Mouse (Mus musculus) MEL (cell line): ENCODE results near the gene Dnah6. TPM values are rescaled to one million over a fixed set of nuclear protein-coding genes. Genes with fewer than 3 reads are reported as not detected.

Source experiments
- DNase-seq: peaks from one replicate; pipeline ENCODE4 v3.0.0; 2011; ENCODE audit warnings: low read depth, low spot score
- H3K27ac ChIP-seq: 2 replicates; pipeline ENCODE4 v1.5.1; 2012; ENCODE audit warnings: low read depth, mild to moderate bottlenecking, control low read depth, low read length, moderate library complexity; ENCODE audit not compliant: control insufficient read depth
- H3K27me3 ChIP-seq, 2 experiments: fragments of 150-350 bp in 1 of 2; sonication (generic) in 1 of 2; 2 replicates each; pipeline ENCODE4 v1.6.1; 2012; ENCODE audit warnings: low read length in 2 of 2, mild to moderate bottlenecking in 2 of 2, improper control_type of control experiment in 1 of 2, moderate library complexity in 1 of 2; ENCODE audit not compliant: insufficient read depth in 2 of 2, control insufficient read depth in 1 of 2
- H3K36me3 ChIP-seq, 2 experiments: 2 replicates each; pipeline ENCODE4 v1.6.1; 2012 to 2014; ENCODE audit warnings: low read length in 2 of 2, improper control_type of control experiment in 1 of 2, inconsistent platforms in 1 of 2, mild to moderate bottlenecking in 1 of 2; ENCODE audit not compliant: insufficient read depth in 2 of 2, control insufficient read depth in 1 of 2
- H3K4me1 ChIP-seq, 2 experiments: fragments of 150-350 bp in 1 of 2; sonication (generic) in 1 of 2; 2 replicates each; pipeline ENCODE4 v1.6.1; 2012; ENCODE audit warnings: low read length in 2 of 2, improper control_type of control experiment in 1 of 2, mild to moderate bottlenecking in 1 of 2; ENCODE audit not compliant: insufficient read depth in 2 of 2, control insufficient read depth in 1 of 2
- H3K4me3 ChIP-seq, 2 experiments: fragments of 150-350 bp in 1 of 2; sonication (generic) in 1 of 2; 2 replicates each; pipeline ENCODE4 v1.5.1; 2012; ENCODE audit warnings: low read depth in 2 of 2, low read length in 2 of 2, mild to moderate bottlenecking in 2 of 2, moderate library complexity in 2 of 2, control low read depth in 1 of 2, improper control_type of control experiment in 1 of 2; ENCODE audit not compliant: control insufficient read depth in 1 of 2, insufficient read depth in 1 of 2
- H3K79me2 ChIP-seq: 2 replicates; pipeline ENCODE4 v1.6.1; 2012; ENCODE audit warnings: mild to moderate bottlenecking, low read length, moderate library complexity; ENCODE audit not compliant: control insufficient read depth, poor library complexity, insufficient read depth
- H3K9ac ChIP-seq: 2 replicates; pipeline ENCODE4 v1.6.1; 2012; ENCODE audit warnings: low read depth, mild to moderate bottlenecking, control low read depth, low read length, moderate library complexity; ENCODE audit not compliant: control insufficient read depth, poor library complexity, severe bottlenecking
- H3K9me3 ChIP-seq: fragments of 150-350 bp; sonication (generic); replicated peaks from 2 replicates; pipeline ENCODE4 v1.6.1; 2012; ENCODE audit warnings: mild to moderate bottlenecking, low read length, improper control_type of control experiment, moderate library complexity; ENCODE audit not compliant: insufficient read depth
- CHD1 ChIP-seq: IDR thresholded peaks from 2 replicates; pipeline ENCODE4 v1.6.1; 2012; ENCODE audit warnings: low read depth, mild to moderate bottlenecking, inconsistent platforms, low read length, improper control_type of control experiment
- CHD2 ChIP-seq: IDR thresholded peaks from 2 replicates; pipeline ENCODE4 v1.6.1; 2011; ENCODE audit warnings: low read length, improper control_type of control experiment
- ELF1 ChIP-seq: IDR thresholded peaks from 2 replicates; pipeline ENCODE4 v1.6.1; 2014; ENCODE audit warnings: low read depth, mild to moderate bottlenecking, inconsistent platforms, low read length, improper control_type of control experiment, moderate library complexity
- ETS1 ChIP-seq: IDR thresholded peaks from 2 replicates; pipeline ENCODE4 v1.6.1; 2012; ENCODE audit warnings: low read depth, mild to moderate bottlenecking, inconsistent platforms, low read length, improper control_type of control experiment, moderate library complexity
- GABPA ChIP-seq: IDR thresholded peaks from 2 replicates; pipeline ENCODE4 v1.6.1; 2012; ENCODE audit warnings: low read depth, mild to moderate bottlenecking, inconsistent platforms, low read length, improper control_type of control experiment, moderate library complexity
- HCFC1 ChIP-seq: IDR thresholded peaks from 2 replicates; pipeline ENCODE4 v1.6.1; 2012; ENCODE audit warnings: low read depth, mild to moderate bottlenecking, inconsistent platforms, low read length, improper control_type of control experiment, moderate library complexity
- KAT2A ChIP-seq: conservative IDR thresholded peaks from 2 replicates; pipeline ENCODE4 v1.6.1; 2012; ENCODE audit warnings: low read depth, low read length, improper control_type of control experiment, inconsistent platforms
- MAX ChIP-seq: IDR thresholded peaks from 2 replicates; pipeline ENCODE4 v1.6.1; 2011; ENCODE audit warnings: low read length, improper control_type of control experiment
- MEF2A ChIP-seq: IDR thresholded peaks from 2 replicates; pipeline ENCODE4 v1.6.1; 2014; ENCODE audit warnings: low read depth, mild to moderate bottlenecking, inconsistent platforms, low read length, improper control_type of control experiment; ENCODE audit not compliant: poor library complexity, insufficient replicate concordance, severe bottlenecking; ENCODE audit errors: extremely low read depth
- MXI1 ChIP-seq: IDR thresholded peaks from 2 replicates; pipeline ENCODE4 v1.6.1; 2011; ENCODE audit warnings: mild to moderate bottlenecking, low read depth, low read length, improper control_type of control experiment
- POLR2A ChIP-seq, 2 experiments: IDR thresholded peaks; 2 replicates each; pipeline ENCODE4 v1.6.1; 2011 to 2012; ENCODE audit warnings: low read length in 2 of 2, mild to moderate bottlenecking in 2 of 2, control low read depth in 1 of 2, improper control_type of control experiment in 1 of 2, low read depth in 1 of 2, moderate library complexity in 1 of 2; ENCODE audit not compliant: control insufficient read depth in 1 of 2, insufficient read depth in 1 of 2, poor library complexity in 1 of 2
- POLR2AphosphoS2 ChIP-seq: IDR thresholded peaks from 2 replicates; pipeline ENCODE4 v1.6.1; 2011; ENCODE audit warnings: low read length, improper control_type of control experiment
- RAD21 ChIP-seq: IDR thresholded peaks from 2 replicates; pipeline ENCODE4 v1.6.1; 2011; ENCODE audit warnings: mild to moderate bottlenecking, low read depth, low read length, improper control_type of control experiment
- RCOR1 ChIP-seq: IDR thresholded peaks from 2 replicates; pipeline ENCODE4 v1.6.1; 2012; ENCODE audit warnings: low read depth, mild to moderate bottlenecking, inconsistent platforms, low read length, improper control_type of control experiment
- TAL1 ChIP-seq: IDR thresholded peaks from 2 replicates; pipeline ENCODE4 v1.6.1; 2012; ENCODE audit warnings: mild to moderate bottlenecking, inconsistent platforms, low read length, moderate library complexity, mixed read lengths
- TBP ChIP-seq: IDR thresholded peaks from 2 replicates; pipeline ENCODE4 v1.8.0; 2011; ENCODE audit warnings: low read depth, low read length, improper control_type of control experiment
- UBTF ChIP-seq: IDR thresholded peaks from 2 replicates; pipeline ENCODE4 v1.6.1; 2012; ENCODE audit warnings: low read depth, mild to moderate bottlenecking, inconsistent platforms, low read length, improper control_type of control experiment, moderate library complexity, borderline replicate concordance; ENCODE audit not compliant: insufficient read depth
- USF2 ChIP-seq, 2 experiments: IDR thresholded peaks; 2 replicates each; pipeline ENCODE4 v1.6.1; 2011 to 2012; ENCODE audit warnings: improper control_type of control experiment in 2 of 2, low read length in 2 of 2, borderline replicate concordance in 1 of 2, inconsistent platforms in 1 of 2, low read depth in 1 of 2, mild to moderate bottlenecking in 1 of 2; ENCODE audit not compliant: insufficient read depth in 1 of 2
- ZKSCAN1 ChIP-seq: IDR thresholded peaks from 2 replicates; pipeline ENCODE4 v1.6.1; 2012; ENCODE audit warnings: low read depth, mild to moderate bottlenecking, inconsistent platforms, low read length, improper control_type of control experiment, moderate library complexity
- ZMIZ1 ChIP-seq: IDR thresholded peaks from 2 replicates; pipeline ENCODE4 v1.6.1; 2012; ENCODE audit warnings: low read depth, mild to moderate bottlenecking, inconsistent platforms, low read length, improper control_type of control experiment, moderate library complexity
- ZNF384 ChIP-seq: IDR thresholded peaks from 2 replicates; pipeline ENCODE4 v1.6.1; 2012; ENCODE audit warnings: low read depth, mild to moderate bottlenecking, inconsistent platforms, low read length, improper control_type of control experiment
- polyA plus RNA-seq, 2 experiments: library from polyadenylated mRNA; stranded (reverse) in 1 of 2; unstranded in 1 of 2; fragments of >175 nt in 1 of 2; fragments of >200 nt in 1 of 2; gene quantifications; 2 replicates each; pipeline versions ENCODE4 v1.2.1 to v1.2.4; 2012; ENCODE audit warnings: low replicate concordance in 2 of 2, low read depth in 1 of 2; ENCODE audit not compliant: insufficient read length in 2 of 2, insufficient read depth in 1 of 2, missing spikeins in 1 of 2
- total RNA-seq: library from RNA; depleted of rRNA; stranded (reverse); fragments of 300-350 nt; gene quantifications from 2 replicates; pipeline ENCODE4 v1.2.3, GENCODE M21; 2012

Gene Dnah6
- total and polyA plus RNA-seq, 3 experiments: not detected

DNA sequence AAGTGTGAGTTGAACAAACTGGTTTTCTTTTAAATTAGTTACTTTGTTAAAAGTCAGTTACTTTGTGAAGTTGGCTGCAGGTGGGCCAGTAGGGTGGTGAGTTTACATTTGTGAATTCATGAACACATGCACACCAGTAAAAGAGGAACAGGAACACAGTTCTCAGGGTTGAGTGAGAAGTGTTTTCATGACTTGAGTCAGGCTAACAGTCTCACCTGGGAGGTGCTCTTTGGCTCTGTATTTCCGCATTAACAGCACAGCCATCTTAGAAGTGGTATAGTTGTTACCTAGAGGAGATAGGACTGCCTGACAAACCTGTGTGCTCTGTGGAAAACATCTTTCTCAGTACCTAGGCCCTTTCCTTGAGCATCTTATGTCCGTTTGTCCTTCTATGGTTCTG, 31.6 kb upstream of the Dnah6 start:
- Histone ChIP-seq H3K27ac (no peak overlapping the region), H3K9me3 (no peaks in the 10 kb centered on the region), H3K79me2 (peaks cover 41% of the 10 kb centered on the region), H3K4me3 (no peak overlapping the region), H3K27me3 (no peaks in the 10 kb centered on the region), H3K9ac (no peak overlapping the region), H3K4me1 (peaks cover 0 to 7% of the 10 kb centered on the region in 2 experiments; a peak in 1 of 4 replicates), H3K36me3 (peaks cover 0 to 9% of the 10 kb centered on the region in 2 experiments; a peak in 2 of 4 replicates)
- TF ChIP-seq MXI1 (no peak), UBTF (no peak), MEF2A (no peak), POLR2AphosphoS2 (no peak), KAT2A (no peak), ZMIZ1 (no peak), ZNF384 (no peak), TBP (no peak), ETS1 (no peak), CHD2 (no peak), POLR2A (IDR thresholded peaks at IDR 0.05; ENCODE audit: control insufficient read depth in 1 of 2, insufficient read depth in 1 of 2, low read depth in 1 of 2, low read length in 2 of 2, poor library complexity in 1 of 2) (no peak), RAD21 (no peak), CHD1 (no peak), USF2 (IDR thresholded peaks at IDR 0.05; ENCODE audit: borderline replicate concordance in 1 of 2, insufficient read depth in 1 of 2, low read depth in 1 of 2, low read length in 2 of 2) (no peak), HCFC1 (no peak), GABPA (no peak), ZKSCAN1 (no peak), TAL1 (no peak)
- DNase-seq: no peak

DNA sequence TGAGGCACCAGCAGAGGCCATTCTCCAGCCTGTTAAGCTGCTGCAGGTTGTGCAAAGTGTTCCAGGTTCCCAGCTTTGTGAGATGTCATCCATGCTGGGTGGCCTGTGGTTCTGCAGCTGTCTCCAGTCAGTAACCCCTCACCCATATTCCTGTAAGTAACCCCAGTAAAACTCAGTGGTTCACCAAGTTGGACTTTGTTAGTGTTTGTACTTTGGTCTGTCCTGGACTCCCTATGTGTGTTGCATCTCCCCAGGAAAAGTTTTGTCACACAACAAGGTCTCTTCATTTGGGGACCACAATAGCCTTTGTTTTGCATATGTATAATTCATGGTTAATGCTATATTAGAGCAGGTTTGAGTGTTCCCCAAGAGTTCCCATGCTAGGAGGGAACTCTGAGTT, 30.9 kb upstream of the Dnah6 start:
- DNase-seq: no peak
- Histone ChIP-seq H3K79me2 (peaks cover 41% of the 10 kb centered on the region), H3K9ac (no peak overlapping the region), H3K27ac (no peak overlapping the region), H3K36me3 (peaks cover 0 to 9% of the 10 kb centered on the region in 2 experiments; a peak in 2 of 4 replicates), H3K9me3 (no peaks in the 10 kb centered on the region), H3K4me3 (no peak overlapping the region), H3K27me3 (no peaks in the 10 kb centered on the region), H3K4me1 (peaks cover 0 to 7% of the 10 kb centered on the region in 2 experiments; a peak in 1 of 4 replicates)
- no peak for TF ChIP-seq POLR2AphosphoS2
- TF ChIP-seq RAD21: no peak
- no peak for TF ChIP-seq ELF1
- no peak for TF ChIP-seq KAT2A
- TF ChIP-seq CHD1: no peak
- no peak for TF ChIP-seq RCOR1
- TF ChIP-seq MAX: no peak
